ENCODE assay signal across 34 mouse cellular contexts in the genomic region with DNA sequence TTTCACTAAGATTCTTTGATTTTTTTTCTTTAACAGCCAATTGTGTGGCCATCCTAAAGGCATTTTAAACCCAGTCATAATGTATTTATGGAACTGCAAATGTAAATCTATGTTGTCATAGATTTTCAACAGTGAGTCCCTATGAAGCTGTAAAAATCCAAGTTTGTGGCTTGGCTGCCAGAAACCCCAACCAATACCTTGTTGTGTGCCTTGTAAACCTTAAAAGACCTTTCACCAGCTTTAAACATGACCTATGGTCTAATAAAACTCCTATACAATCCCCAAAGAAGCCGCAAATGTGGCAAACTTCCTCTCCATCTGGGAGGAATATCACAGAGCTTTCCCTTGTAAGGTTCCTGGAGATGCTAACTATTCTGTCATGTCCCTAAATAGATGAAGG.
"Had no signal": no experiment of that assay in that cellular context is flagged by ENCODE, and none has a peak within 500 bp of the region (broad histone marks: within the 10 kb centered on the region; RNA-seq: fewer than 3 reads in every experiment).

No protein-coding gene starts in this region.

- DNase-seq: heart, postnatal 14 days; heart, postnatal 36 days; heart, postnatal 4 days; kidney, adult 11 months; kidney, adult 18-20 months; kidney, adult 2 months; kidney, adult 8-10 months; kidney, adult 9 months; kidney, postnatal 10 days; kidney, postnatal 14 days; kidney, postnatal 25 days; kidney, postnatal 36 days; kidney, postnatal 4 days; layer of hippocampus, adult 9-11 months; layer of hippocampus, postnatal 36 days had no signal

- H3K9me3 ChIP-seq: heart, embryonic 10.5 days; heart, embryonic 12.5 days; heart, embryonic 13.5 days; heart, embryonic 15.5 days; hindbrain, embryonic 10.5 days; hindbrain, embryonic 12.5 days; hindbrain, embryonic 13.5 days; hindbrain, embryonic 15.5 days; intestine, embryonic 15.5 days; kidney, embryonic 15.5 days had no signal

- H3K4me2 ChIP-seq: heart, embryonic 11.5 days; heart, embryonic 12.5 days; heart, embryonic 13.5 days; heart, embryonic 15.5 days; hindbrain, embryonic 12.5 days; hindbrain, embryonic 13.5 days; hindbrain, embryonic 14.5 days; hindbrain, embryonic 15.5 days; intestine, embryonic 15.5 days; kidney, embryonic 15.5 days had no signal

- ATAC-seq: hindbrain, embryonic 16.5 days; hindbrain, postnatal 0 days; inflammation-experienced regulatory T-cells, adult 6 months; intestine, embryonic 15.5 days; intestine, embryonic 16.5 days; intestine, postnatal 0 days had no signal

- H3K27me3 ChIP-seq: heart, embryonic 12.5 days; heart, embryonic 13.5 days; heart, embryonic 15.5 days; hindbrain, embryonic 12.5 days; hindbrain, embryonic 13.5 days; hindbrain, embryonic 15.5 days; intestine, embryonic 15.5 days; kidney, embryonic 15.5 days had no signal

- H3K9ac ChIP-seq: heart, embryonic 12.5 days; heart, embryonic 13.5 days; heart, embryonic 15.5 days; hindbrain, embryonic 12.5 days; hindbrain, embryonic 13.5 days; hindbrain, embryonic 14.5 days; hindbrain, embryonic 15.5 days; intestine, embryonic 15.5 days; kidney, embryonic 15.5 days had no signal

- H3K27ac ChIP-seq: heart, embryonic 10.5 days; heart, embryonic 13.5 days; heart, embryonic 15.5 days; hindbrain, embryonic 10.5 days; hindbrain, embryonic 12.5 days; hindbrain, embryonic 13.5 days; hindbrain, embryonic 14.5 days; hindbrain, embryonic 15.5 days; hindbrain, postnatal 0 days; intestine, embryonic 15.5 days; kidney, embryonic 15.5 days; kidney, postnatal 0 days; layer of hippocampus, adult 2 months had no signal

- H3K36me3 ChIP-seq: heart, embryonic 10.5 days; heart, embryonic 12.5 days; heart, embryonic 13.5 days; heart, embryonic 15.5 days; hindbrain, embryonic 10.5 days; hindbrain, embryonic 12.5 days; hindbrain, embryonic 13.5 days; hindbrain, embryonic 15.5 days; intestine, embryonic 15.5 days; kidney, embryonic 15.5 days had no signal

- H3K4me3 ChIP-seq: heart, embryonic 10.5 days; heart, embryonic 12.5 days; heart, embryonic 13.5 days; heart, embryonic 15.5 days; hindbrain, embryonic 10.5 days; hindbrain, embryonic 12.5 days; hindbrain, embryonic 13.5 days; hindbrain, embryonic 15.5 days; intestine, embryonic 15.5 days; kidney, embryonic 15.5 days; layer of hippocampus, adult 2 months had no signal

- H3K4me1 ChIP-seq: heart, embryonic 10.5 days; heart, embryonic 12.5 days; heart, embryonic 13.5 days; heart, embryonic 15.5 days; hindbrain, embryonic 10.5 days; hindbrain, embryonic 12.5 days; hindbrain, embryonic 13.5 days; hindbrain, embryonic 15.5 days; intestine, embryonic 15.5 days; kidney, embryonic 15.5 days had no signal
